Mouse (Mus musculus): Measurements from ENCODE around the gene Rab43.

DNA sequence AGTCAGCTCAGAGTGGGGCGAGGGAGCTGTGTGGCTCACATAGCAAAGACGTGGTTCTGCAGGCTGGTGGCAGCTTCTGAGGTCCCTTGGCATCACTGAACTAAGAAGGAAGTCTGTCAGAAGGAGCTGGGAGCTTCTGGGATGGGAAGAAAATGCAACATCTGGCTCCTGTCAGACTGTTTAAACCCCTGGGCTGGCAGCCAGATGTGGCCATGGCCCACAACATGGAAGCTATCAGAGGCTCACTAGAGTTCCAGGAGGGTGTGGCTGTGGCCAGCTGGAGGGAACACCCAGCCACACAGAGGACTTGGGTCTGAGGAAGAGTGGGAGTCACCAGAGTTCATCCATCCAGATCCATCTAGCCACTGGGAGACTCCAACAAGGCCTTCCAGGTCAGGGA, 65.1 kb downstream of the Rab43 start:
- TF ChIP-seq POLR2A (IDR thresholded peaks at IDR 0.05; ENCODE audit: insufficient read depth, low read length): no peak
- TF ChIP-seq CTCF (IDR thresholded peaks at IDR 0.05; ENCODE audit: low read depth, low read length): no peak
- TF ChIP-seq EP300 (IDR thresholded peaks at IDR 0.05; ENCODE audit: insufficient read depth, low read depth, low read length): no peak

Data from ES-Bruce4 (cell line).